Mouse (Mus musculus) kidney, adult 2 months (tissue): ENCODE measurements around the gene Map3k20.

Source experiments
- CTCF ChIP-seq: fragments of 200-500 bp; conservative IDR thresholded peaks from 2 replicates; pipeline ENCODE4 v1.5.1; 2011; ENCODE audit warnings: low read depth, mild to moderate bottlenecking, control low read depth, low read length, moderate library complexity, mixed read lengths; ENCODE audit not compliant: insufficient read depth, insufficient read length
- POLR2A ChIP-seq: fragments of 200-500 bp; IDR thresholded peaks from one replicate; pipeline ENCODE4 v1.6.1; 2011; ENCODE audit warnings: low read depth, low read length, control low read depth

DNA sequence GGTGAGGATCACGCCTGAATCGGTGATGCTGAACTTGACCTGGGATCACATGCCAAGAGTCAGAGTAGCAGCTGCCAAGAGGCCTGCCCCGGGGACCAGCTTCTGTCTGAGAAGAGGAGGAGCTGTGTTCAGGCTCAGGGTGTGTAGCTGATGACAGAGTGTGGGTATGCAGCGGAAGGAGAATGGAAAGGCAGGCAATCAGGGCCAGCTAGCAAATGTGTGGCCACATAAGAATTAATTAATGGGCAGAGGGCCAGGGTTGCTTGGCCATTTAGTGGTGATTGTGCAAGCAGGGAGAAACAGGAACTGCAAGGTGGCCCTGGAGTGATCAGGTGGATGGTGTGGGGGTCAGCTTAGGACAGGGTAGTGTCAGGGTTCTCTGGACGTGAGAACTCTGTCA, 23.5 kb downstream of the Map3k20 start:
- TF ChIP-seq CTCF (no peak), POLR2A (no peak)
